In the genomic region with DNA sequence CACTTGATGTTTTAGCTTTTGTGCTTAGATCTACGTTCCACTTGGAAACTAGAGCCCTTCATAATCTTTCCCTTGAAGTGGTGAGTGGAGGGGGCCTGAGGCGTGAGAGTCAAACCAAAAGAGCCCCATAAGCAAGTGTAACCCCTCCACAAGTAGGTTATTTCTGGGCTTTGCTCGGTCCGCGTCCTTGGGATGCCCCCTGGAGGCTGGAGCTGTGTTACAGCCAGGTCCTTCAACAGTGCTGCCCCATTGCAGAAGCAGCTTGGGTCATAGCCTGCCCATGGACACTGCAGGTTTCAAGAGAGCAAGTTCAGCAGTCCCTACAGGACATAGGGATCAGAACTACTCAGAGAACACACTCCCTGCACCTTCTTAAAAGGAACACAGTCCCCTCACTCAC, we compare ENCODE assay signal across 8 mouse cellular contexts. TPM values are rescaled to one million over a fixed set of nuclear protein-coding genes. Genes with fewer than 3 reads are reported as not detected.
DNase-seq lines count a peak whose midpoint lies in the region; ATAC-seq and TF ChIP-seq lines count a peak whose summit lies in the region.

No protein-coding gene starts in this region.

- TF ChIP-seq POLR2A in thymus, adult 2 months (IDR thresholded peaks at IDR 0.05; ENCODE audit: control insufficient read depth, extremely low read depth, insufficient read depth, low read length, poor library complexity), result no peak

- no peaks in the 10 kb centered on the region; the same call in 1 of the 2 replicates for H3K4me1 ChIP-seq in intestine, embryonic 14.5 days (replicated peaks; ENCODE audit: control insufficient read depth, insufficient read depth, low read length)
- no peaks in the 10 kb centered on the region for H3K4me1 ChIP-seq in intestine, embryonic 15.5 days (replicated peaks)
- H3K4me1 ChIP-seq in G1E (ENCODE audit: insufficient read depth, low read depth, low read length), result no peaks in the 10 kb centered on the region; the same call in 1 of the 2 replicates
- no peaks in the 10 kb centered on the region for H3K4me1 ChIP-seq in heart, postnatal 0 days (ENCODE audit: control insufficient read depth, insufficient read depth)
- no peaks in the 10 kb centered on the region for H3K4me1 ChIP-seq in limb, embryonic 10.5 days
- H3K4me1 ChIP-seq in thymus, adult 2 months (replicated peaks; ENCODE audit: control insufficient read depth, insufficient read depth, low read length), result peaks cover 13% of the 10 kb centered on the region

- WGBS in intestine, embryonic 14.5 days, result 15% methylated on average over 5 of the region's 5 CpGs
- 18% methylated on average over 5 of the region's 5 CpGs for WGBS in intestine, embryonic 15.5 days
- WGBS in heart, postnatal 0 days, result 9% methylated on average over 5 of the region's 5 CpGs
- WGBS in limb, embryonic 10.5 days, result 20% methylated on average over 5 of the region's 5 CpGs
- 6% methylated on average over 5 of the region's 5 CpGs for WGBS in thymus, adult 2 months

- H3K36me3 ChIP-seq in intestine, embryonic 14.5 days (ENCODE audit: control insufficient read depth, insufficient read depth, low read length), result no peaks in the 10 kb centered on the region
- no peaks in the 10 kb centered on the region for H3K36me3 ChIP-seq in intestine, embryonic 15.5 days
- no peaks in the 10 kb centered on the region for H3K36me3 ChIP-seq in G1E (replicated peaks)
- H3K36me3 ChIP-seq in heart, postnatal 0 days (replicated peaks; ENCODE audit: control insufficient read depth, insufficient read depth, low read length), result no peaks in the 10 kb centered on the region
- H3K36me3 ChIP-seq in limb, embryonic 10.5 days, result no peaks in the 10 kb centered on the region
- H3K36me3 ChIP-seq in thymus, adult 2 months (ENCODE audit: control insufficient read depth, insufficient read depth, low read length), result no peaks in the 10 kb centered on the region

- H3K27me3 ChIP-seq in intestine, embryonic 14.5 days (replicated peaks; ENCODE audit: control insufficient read depth, insufficient read depth, low read length), result 0 out of 2 replicates have a peak, but pooled peaks cover 11% of the 10 kb centered on the region
- H3K27me3 ChIP-seq in intestine, embryonic 15.5 days (replicated peaks), result no peaks in the 10 kb centered on the region
- peaks cover 18% of the 10 kb centered on the region for H3K27me3 ChIP-seq in G1E (ENCODE audit: insufficient read depth, low read length)
- H3K27me3 ChIP-seq in heart, postnatal 0 days (ENCODE audit: control insufficient read depth, insufficient read depth, low read length), result no peaks in the 10 kb centered on the region
- peaks cover 4% of the 10 kb centered on the region; the same call in 1 of the 2 replicates for H3K27me3 ChIP-seq in limb, embryonic 10.5 days (ENCODE audit: low read depth, poor library complexity, severe bottlenecking)
- no peaks in the 10 kb centered on the region for H3K27me3 ChIP-seq in thymus, adult 2 months (ENCODE audit: control insufficient read depth, insufficient read depth, low read length)

- no peak for TF ChIP-seq CTCF in G1E (IDR thresholded peaks at IDR 0.05; ENCODE audit: low read depth, low read length)
- TF ChIP-seq CTCF in heart, postnatal 0 days (IDR thresholded peaks at IDR 0.05; ENCODE audit: low read depth), result peak; percentile 81
- TF ChIP-seq CTCF in thymus, adult 2 months (IDR thresholded peaks at IDR 0.05; ENCODE audit: borderline replicate concordance, control insufficient read depth, extremely low read depth, insufficient read depth, low read length, poor library complexity), result peak; percentile 75; the same call in 1 of the 2 replicates

- no peak overlapping the region for H3K9ac ChIP-seq in intestine, embryonic 14.5 days (ENCODE audit: low read length)
- no peak overlapping the region for H3K9ac ChIP-seq in intestine, embryonic 15.5 days
- H3K9ac ChIP-seq in heart, postnatal 0 days (replicated peaks; ENCODE audit: low read depth, low read length), result no peak overlapping the region

- H3K4me2 ChIP-seq in intestine, embryonic 14.5 days (ENCODE audit: low read length), result no peak overlapping the region
- no peak overlapping the region for H3K4me2 ChIP-seq in intestine, embryonic 15.5 days (replicated peaks)
- no peak overlapping the region for H3K4me2 ChIP-seq in heart, postnatal 0 days (ENCODE audit: low read depth, low read length)

- H3K27ac ChIP-seq in intestine, embryonic 14.5 days (ENCODE audit: low read depth), result no peak overlapping the region
- no peak overlapping the region for H3K27ac ChIP-seq in intestine, embryonic 15.5 days
- H3K27ac ChIP-seq in heart, postnatal 0 days (ENCODE audit: low read depth), result no peak overlapping the region
- H3K27ac ChIP-seq in limb, embryonic 10.5 days, result no peak overlapping the region
- no peak overlapping the region for H3K27ac ChIP-seq in thymus, adult 2 months (ENCODE audit: control insufficient read depth, insufficient read depth, low read length)

- no peak overlapping the region for H3K4me3 ChIP-seq in intestine, embryonic 14.5 days (ENCODE audit: low read depth, low read length)
- no peak overlapping the region for H3K4me3 ChIP-seq in intestine, embryonic 15.5 days (replicated peaks)
- no peak overlapping the region for H3K4me3 ChIP-seq in G1E (ENCODE audit: low read depth, low read length)
- H3K4me3 ChIP-seq in heart, postnatal 0 days (ENCODE audit: low read depth, low read length), result no peak overlapping the region
- no peak overlapping the region for H3K4me3 ChIP-seq in limb, embryonic 10.5 days
- H3K4me3 ChIP-seq in thymus, adult 2 months (ENCODE audit: control insufficient read depth, insufficient read depth, low read length), result no peak overlapping the region

- ATAC-seq in intestine, embryonic 14.5 days (replicated peaks; ENCODE audit: low FRiP score, low TSS enrichment, low read depth), result no peak
- ATAC-seq in intestine, embryonic 15.5 days, result no peak
- ATAC-seq in G1E (ENCODE audit: extremely low read depth, insufficient number of reproducible peaks, low FRiP score, poor library complexity, severe bottlenecking), result peak; percentile 36; the same call in 1 of the 2 replicates
- peak; percentile 86 for ATAC-seq in heart, postnatal 0 days (ENCODE audit: insufficient read depth, low read depth)

- no peak for TF ChIP-seq EP300 in heart, postnatal 0 days (IDR thresholded peaks at IDR 0.05; ENCODE audit: low read depth)

- DNase-seq in intestine, embryonic 14.5 days (ENCODE audit: low spot score), result peak; percentile 67
- DNase-seq in G1E (ENCODE audit: low spot score), result no peak
- peak; percentile 62 for DNase-seq in embryo, embryonic 10 days (ENCODE audit: low spot score)
- peak; percentile 58 for DNase-seq in heart, postnatal 0 days (ENCODE audit: low spot score)
- DNase-seq in limb, embryonic 10.5 days (ENCODE audit: low spot score), result peak; percentile 53
- DNase-seq in naive thymus-derived CD4-positive, alpha-beta T cell, adult 2 months (ENCODE audit: low read depth), result peak; percentile 74
- peak; percentile 75 for DNase-seq in thymus, adult 2 months

- no peaks in the 10 kb centered on the region for H3K9me3 ChIP-seq in intestine, embryonic 14.5 days (ENCODE audit: control insufficient read depth, low read length)
- H3K9me3 ChIP-seq in intestine, embryonic 15.5 days, result no peaks in the 10 kb centered on the region
- no peaks in the 10 kb centered on the region for H3K9me3 ChIP-seq in G1E (replicated peaks)
- H3K9me3 ChIP-seq in heart, postnatal 0 days (replicated peaks; ENCODE audit: control insufficient read depth, low read length), result no peaks in the 10 kb centered on the region
- no peaks in the 10 kb centered on the region for H3K9me3 ChIP-seq in limb, embryonic 10.5 days (replicated peaks)

RNA-seq across cellular contexts. Expression of a gene that starts 11.0 kb away (rescaled TPM):
- polyA plus RNA-seq in intestine, embryonic 14.5 days (2014; fragmentation: Nextera tagmentation; extraction: Ambion mirVana), result 69.9 and 71.6 TPM in 2 replicates
- polyA plus RNA-seq in intestine, embryonic 15.5 days (2015; fragmentation: Nextera tagmentation; extraction: Ambion mirVana), result 65.1 and 66.7 TPM in 2 replicates
- total RNA-seq in G1E (2014; fragmentation: Nextera tagmentation) (85.6 and 90.7 TPM in 2 replicates), G1E (2017) (52.9 and 61.3 TPM in 2 replicates)
- 11.9 and 16.6 TPM in 2 replicates for polyA plus RNA-seq in G1E (2012)
- 23.5 and 69.6 TPM in 2 replicates for total RNA-seq in heart, postnatal 0 days (2014; rRNA removed; ENCODE audit: low replicate concordance)
- polyA plus RNA-seq in heart, postnatal 0 days (2015; fragmentation: Nextera tagmentation; extraction: Ambion mirVana), result 77.9 and 79.3 TPM in 2 replicates
- 84.5 and 96.4 TPM in 2 replicates for polyA plus RNA-seq in limb, embryonic 10.5 days (2016; fragmentation: Nextera tagmentation; extraction: Ambion mirVana)
- 32.5 and 36.7 TPM in 2 replicates for polyA plus RNA-seq in thymus, adult 2 months (2012; rRNA removed)

RNA-seq across cellular contexts. Expression of a gene that starts 59.0 kb away (rescaled TPM):
- 13.5 and 16.9 TPM in 2 replicates for polyA plus RNA-seq in intestine, embryonic 14.5 days (2014; fragmentation: Nextera tagmentation; extraction: Ambion mirVana)
- 18.6 and 21.7 TPM in 2 replicates for polyA plus RNA-seq in intestine, embryonic 15.5 days (2015; fragmentation: Nextera tagmentation; extraction: Ambion mirVana)
- total RNA-seq in G1E (2014; fragmentation: Nextera tagmentation), result 16.0 and 16.6 TPM in 2 replicates
- total RNA-seq in G1E (2017), result 8.1 and 10.5 TPM in 2 replicates
- polyA plus RNA-seq in G1E (2012), result 9.5 and 10.1 TPM in 2 replicates
- 14.0 and 18.5 TPM in 2 replicates for total RNA-seq in heart, postnatal 0 days (2014; rRNA removed; ENCODE audit: low replicate concordance)
- polyA plus RNA-seq in heart, postnatal 0 days (2015; fragmentation: Nextera tagmentation; extraction: Ambion mirVana), result 9.6 and 10.0 TPM in 2 replicates
- polyA plus RNA-seq in limb, embryonic 10.5 days (2016; fragmentation: Nextera tagmentation; extraction: Ambion mirVana), result 13.4 and 14.1 TPM in 2 replicates
- polyA plus RNA-seq in thymus, adult 2 months (2012; rRNA removed), result 25.6 and 25.9 TPM in 2 replicates

RNA-seq across cellular contexts. Expression of a gene that starts 59.5 kb away (rescaled TPM):
- polyA plus RNA-seq in intestine, embryonic 14.5 days (2014; fragmentation: Nextera tagmentation; extraction: Ambion mirVana), result 5.4 and 6.0 TPM in 2 replicates
- 7.9 and 9.4 TPM in 2 replicates for polyA plus RNA-seq in intestine, embryonic 15.5 days (2015; fragmentation: Nextera tagmentation; extraction: Ambion mirVana)
- not detected in 2 replicates for total RNA-seq in G1E (2014; fragmentation: Nextera tagmentation)
- total RNA-seq in G1E (2017), result 0.11 TPM in 1 of 2 replicates, not detected in the other
- 0.02 and 0.10 TPM in 2 replicates for polyA plus RNA-seq in G1E (2012)
- total RNA-seq in heart, postnatal 0 days (2014; rRNA removed; ENCODE audit: low replicate concordance), result 46.7 and 59.5 TPM in 2 replicates
- 62.4 and 65.5 TPM in 2 replicates for polyA plus RNA-seq in heart, postnatal 0 days (2015; fragmentation: Nextera tagmentation; extraction: Ambion mirVana)
- 0.16 and 0.23 TPM in 2 replicates for polyA plus RNA-seq in limb, embryonic 10.5 days (2016; fragmentation: Nextera tagmentation; extraction: Ambion mirVana)
- polyA plus RNA-seq in thymus, adult 2 months (2012; rRNA removed), result 261 and 288 TPM in 2 replicates

Comparison
In these comparisons a context has a peak if more than half of its experiments do, and no peak if none do; other contexts are left out.
1. ATAC-seq: peak in G1E (single experiment) and heart, postnatal 0 days (single experiment); none in intestine, embryonic 14.5 days (single experiment) and intestine, embryonic 15.5 days (single experiment).